Mouse (Mus musculus) neural tube, embryonic 15.5 days (tissue): ENCODE results near the gene Olfr555. TPM values are rescaled to one million over a fixed set of nuclear protein-coding genes. Genes with fewer than 3 reads are reported as not detected.

ENCODE experiments used
- ATAC-seq: fragments of 200-750 bp; cut with Nextera tagmentation; 2 replicates; pipeline ENCODE4 v1.8.0; 2017; ENCODE audit warnings: mild to moderate bottlenecking, moderate TSS enrichment, moderate library complexity; ENCODE audit not compliant: low FRiP score
- H3K27ac ChIP-seq: fragments of 300-500 bp; sonication (generic); replicated peaks from 2 replicates; pipeline ENCODE4 v1.5.1; 2015; ENCODE audit warnings: mild to moderate bottlenecking, inconsistent platforms
- H3K27me3 ChIP-seq: fragments of 300-500 bp; sonication (generic); replicated peaks from 2 replicates; pipeline ENCODE4 v1.6.1; 2015; ENCODE audit warnings: inconsistent platforms
- H3K36me3 ChIP-seq: fragments of 300-500 bp; sonication (generic); 2 replicates; pipeline ENCODE4 v1.6.1; 2015; ENCODE audit warnings: inconsistent platforms
- H3K4me1 ChIP-seq: fragments of 300-500 bp; sonication (generic); 2 replicates; pipeline ENCODE4 v1.6.1; 2015; ENCODE audit warnings: inconsistent platforms
- H3K4me2 ChIP-seq: fragments of 300-500 bp; sonication (generic); 2 replicates; pipeline ENCODE4 v1.6.1; 2015; ENCODE audit warnings: inconsistent platforms, mild to moderate bottlenecking, moderate library complexity
- H3K4me3 ChIP-seq: fragments of 300-500 bp; sonication (generic); replicated peaks from 2 replicates; pipeline ENCODE4 v1.5.1; 2015; ENCODE audit warnings: mild to moderate bottlenecking, inconsistent platforms
- H3K9ac ChIP-seq: fragments of 300-500 bp; sonication (generic); replicated peaks from 2 replicates; pipeline ENCODE4 v1.6.1; 2015; ENCODE audit warnings: mild to moderate bottlenecking, inconsistent platforms
- H3K9me3 ChIP-seq: fragments of 300-500 bp; sonication (generic); replicated peaks from 2 replicates; pipeline ENCODE4 v1.6.1; 2016; ENCODE audit warnings: inconsistent platforms
- WGBS: fragments of 180-500 bp; shearing (Covaris S2); methylation state at CpG from one replicate; pipeline ENCODE4 v1.1.7; 2015; ENCODE audit warnings: mixed read lengths; 5-methylcytosine and 5-hydroxymethylcytosine counted together
- polyA plus RNA-seq: library from polyadenylated mRNA; unstranded; fragments of >200 nt; fragmentation: Nextera tagmentation; extraction: Ambion mirVana; gene quantifications from 2 replicates; pipeline ENCODE4 v1.2.1, GENCODE M21; 2015

Olfr555 gene
- polyA plus RNA-seq, 1 experiment from 2014 or later, result not detected

GRCm38 (mm10) chr7:102695358-102696125 lies 36.9 kb downstream of the Olfr555 start, which contains the start of gene Olfr557:
TSS of gene Olfr557 (plus strand) at chr7:102695910.
- Histone ChIP-seq H3K4me2 (no peak within 1 kb of the TSS), H3K4me1 (no peaks in the 10 kb centered on the region), H3K9me3 (no peaks in the 10 kb centered on the region), H3K36me3 (no peaks in the 10 kb centered on the region), H3K27me3 (no peaks in the 10 kb centered on the region), H3K27ac (no peak within 1 kb of the TSS), H3K4me3 (no peak within 1 kb of the TSS), H3K9ac (no peak within 1 kb of the TSS)
- WGBS, result 79% methylated on average over 5 of the region's 5 CpGs
- ATAC-seq, result no peak

- no peak for ATAC-seq
- no peak overlapping the region for H3K4me3 ChIP-seq
- H3K9ac ChIP-seq, result no peak overlapping the region
- H3K9me3 ChIP-seq, result no peaks in the 10 kb centered on the region
- H3K4me1 ChIP-seq, result no peaks in the 10 kb centered on the region
- H3K27me3 ChIP-seq, result no peaks in the 10 kb centered on the region
- H3K4me2 ChIP-seq, result no peak overlapping the region
- H3K36me3 ChIP-seq, result no peaks in the 10 kb centered on the region
- H3K27ac ChIP-seq, result no peak overlapping the region
- 93% methylated on average over 7 of the region's 7 CpGs for WGBS
Observed at GRCm38 (mm10) chr7:102698461-102698860, 39.8 kb downstream of the Olfr555 start.

GRCm38 (mm10) chr7:102701915-102702314 lies 43.3 kb downstream of the Olfr555 start, which contains the start of gene Olfr558:
TSS of gene Olfr558 (plus strand) at chr7:102702215.
- H3K36me3 ChIP-seq, result no peaks in the 10 kb centered on the region
- no peaks in the 10 kb centered on the region for H3K9me3 ChIP-seq
- no peak for ATAC-seq
- no peak within 1 kb of the TSS for H3K27ac ChIP-seq
- no peaks in the 10 kb centered on the region for H3K4me1 ChIP-seq
- H3K27me3 ChIP-seq, result no peaks in the 10 kb centered on the region
- H3K9ac ChIP-seq, result no peak within 1 kb of the TSS
- H3K4me2 ChIP-seq, result no peak within 1 kb of the TSS
- H3K4me3 ChIP-seq, result no peak within 1 kb of the TSS

Other genes starting within 250 kb of the Olfr555 start
- 38.0 and 65.1 TPM in 2 replicates for gene Rrm1, start 217.1 kb upstream of the Olfr555 start, polyA plus RNA-seq
- 0.36 and 0.56 TPM in 2 replicates for gene Olfr543, start 177.1 kb upstream of the Olfr555 start, polyA plus RNA-seq
- 0.14 and 0.18 TPM in 2 replicates for gene Olfr544, start 170.5 kb upstream of the Olfr555 start, polyA plus RNA-seq
- gene Olfr545, start 159.2 kb upstream of the Olfr555 start, polyA plus RNA-seq, result 0.33 and 0.41 TPM in 2 replicates
- not detected in 2 replicates for gene Olfr547, start 124.1 kb upstream of the Olfr555 start, polyA plus RNA-seq
- not detected in 2 replicates for gene Olfr548-ps1, start 117.9 kb upstream of the Olfr555 start, polyA plus RNA-seq
- gene Olfr549, start 109.0 kb upstream of the Olfr555 start, polyA plus RNA-seq, result not detected in 2 replicates
- 0.52 TPM in 1 of 2 replicates, not detected in the other for gene Trim21, start 93.3 kb upstream of the Olfr555 start, polyA plus RNA-seq
- gene Olfr550, start 87.4 kb upstream of the Olfr555 start, polyA plus RNA-seq, result not detected in 2 replicates
- not detected in 2 replicates for gene Olfr551, start 66.9 kb upstream of the Olfr555 start, polyA plus RNA-seq
- gene Olfr552, start 61.1 kb upstream of the Olfr555 start, polyA plus RNA-seq, result not detected in 2 replicates
- gene Olfr553, start 40.6 kb upstream of the Olfr555 start, polyA plus RNA-seq, result not detected in 2 replicates
- not detected in 2 replicates for gene Olfr554, start 20.4 kb upstream of the Olfr555 start, polyA plus RNA-seq
- not detected in 2 replicates for gene Olfr556, start 6.1 kb downstream of the Olfr555 start, polyA plus RNA-seq
- 7.0 and 10.4 TPM in 2 replicates for gene Trim68, start 28.5 kb downstream of the Olfr555 start, polyA plus RNA-seq
- not detected in 2 replicates for gene Olfr557, start 37.1 kb downstream of the Olfr555 start, polyA plus RNA-seq
- gene Olfr558, start 43.4 kb downstream of the Olfr555 start, polyA plus RNA-seq, result 0.22 and 0.54 TPM in 2 replicates
- gene Olfr33, start 60.2 kb downstream of the Olfr555 start, polyA plus RNA-seq, result not detected in 2 replicates
- gene Olfr559, start 68.7 kb downstream of the Olfr555 start, polyA plus RNA-seq, result not detected in 2 replicates
- not detected in 2 replicates for gene Olfr560, start 100.5 kb downstream of the Olfr555 start, polyA plus RNA-seq
- 0.06 TPM in 1 of 2 replicates, not detected in the other for gene Olfr78, start 100.6 kb downstream of the Olfr555 start, polyA plus RNA-seq
- gene Olfr561, start 112.4 kb downstream of the Olfr555 start, polyA plus RNA-seq, result not detected in 2 replicates
- not detected in 2 replicates for gene Olfr564, start 144.7 kb downstream of the Olfr555 start, polyA plus RNA-seq
- gene Olfr566, start 199.9 kb downstream of the Olfr555 start, polyA plus RNA-seq, result not detected in 2 replicates
- not detected in 2 replicates for gene Olfr568, start 218.3 kb downstream of the Olfr555 start, polyA plus RNA-seq
- gene Olfr569, start 232.1 kb downstream of the Olfr555 start, polyA plus RNA-seq, result not detected in 2 replicates
- not detected in 2 replicates for gene Olfr570, start 235.8 kb downstream of the Olfr555 start, polyA plus RNA-seq